23 mouse cellular contexts compared by ENCODE assay signal in genomic region chr13:96859161-96859560, GRCm38 (mm10).
DNase-seq lines count a peak whose midpoint lies in the region; ATAC-seq and TF ChIP-seq lines count a peak whose summit lies in the region.
"Had no signal": no experiment of that assay in that cellular context is flagged by ENCODE, and none has a peak within 500 bp of the region (broad histone marks: within the 10 kb centered on the region; RNA-seq: fewer than 3 reads in every experiment).

No protein-coding gene starts in this region.

- WGBS in midbrain, embryonic 11.5 days, result 90% methylated on average over 3 of the region's 3 CpGs

- DNase-seq in layer of hippocampus, adult 2 months (ENCODE audit: low spot score in 2 of 2), result no peak
- no peak for DNase-seq in layer of hippocampus, adult 18-20 months (ENCODE audit: low spot score in 2 of 2)
- DNase-seq in ES-E14 (ENCODE audit: low read depth, low spot score) (peak; percentile 33), ZHBTc4 (ENCODE audit: low read depth, low spot score) (peak; percentile 51)
- DNase-seq in midbrain, embryonic 11.5 days (ENCODE audit: low spot score, missing footprints), result no peak
- DNase-seq in testis, postnatal 14 days (ENCODE audit: low spot score), result no peak
- DNase-seq: adrenal gland, adult 2 months; adrenal gland, postnatal 10 days; adrenal gland, postnatal 25 days; B cell, adult 2 months; cerebellum, adult 11-12 months; cerebellum, adult 2 months; cerebellum, adult 9-10 months; cerebellum, postnatal 10 days; cerebellum, postnatal 25 days; forebrain, postnatal 0 days had no signal

- no peak overlapping the region for H3K4me2 ChIP-seq in midbrain, embryonic 11.5 days
- H3K4me2 ChIP-seq: embryonic facial prominence, embryonic 12.5 days; forebrain, embryonic 13.5 days; forebrain, embryonic 15.5 days had no signal

- no peak overlapping the region for H3K4me3 ChIP-seq in layer of hippocampus, adult 2 months
- H3K4me3 ChIP-seq in E14TG2a.4 (replicated peaks; ENCODE audit: low read length), result peak overlapping the region; percentile 32; the same call in 1 of the 2 replicates
- peak overlapping the region in 1 of 2 experiments; percentile 51; a peak in 2 of 4 replicates for H3K4me3 ChIP-seq in ES-E14 (ENCODE audit: insufficient read depth in 1 of 2, low read depth in 1 of 2, low read length in 2 of 2, poor library complexity in 1 of 2, severe bottlenecking in 1 of 2)
- no peak overlapping the region for H3K4me3 ChIP-seq in midbrain, embryonic 11.5 days (ENCODE audit: low read depth, low read length)
- H3K4me3 ChIP-seq: embryonic facial prominence, embryonic 10.5 days; embryonic facial prominence, embryonic 12.5 days; forebrain, embryonic 13.5 days; forebrain, embryonic 15.5 days had no signal

- TF ChIP-seq CTCF in layer of hippocampus, adult 2 months (conservative IDR thresholded peaks at IDR 0.05), result peak; percentile 42
- TF ChIP-seq CTCF in E14TG2a.4 (conservative IDR thresholded peaks at IDR 0.05; ENCODE audit: low read length), result peak; percentile 54

- H3K27ac ChIP-seq in layer of hippocampus, adult 2 months, result no peak overlapping the region
- H3K27ac ChIP-seq in ES-E14 (ENCODE audit: insufficient read depth, low read depth, low read length, poor library complexity, severe bottlenecking), result no peak overlapping the region
- H3K27ac ChIP-seq in midbrain, embryonic 11.5 days (ENCODE audit: low read depth, low read length), result no peak overlapping the region
- H3K27ac ChIP-seq: embryonic facial prominence, embryonic 10.5 days; embryonic facial prominence, embryonic 12.5 days; forebrain, embryonic 13.5 days; forebrain, embryonic 15.5 days had no signal

- H3K4me1 ChIP-seq in E14TG2a.4 (replicated peaks; ENCODE audit: low read depth, low read length), result no peaks in the 10 kb centered on the region
- H3K4me1 ChIP-seq in ES-E14 (ENCODE audit: control insufficient read depth in 2 of 2, insufficient read depth in 2 of 2, low read length in 2 of 2, poor library complexity in 1 of 2), result no peaks in the 10 kb centered on the region
- H3K4me1 ChIP-seq in midbrain, embryonic 11.5 days (ENCODE audit: control insufficient read depth, insufficient read depth, low read length), result no peaks in the 10 kb centered on the region
- H3K4me1 ChIP-seq: embryonic facial prominence, embryonic 10.5 days; embryonic facial prominence, embryonic 12.5 days; forebrain, embryonic 13.5 days; forebrain, embryonic 15.5 days had no signal

- H3K36me3 ChIP-seq in E14TG2a.4 (ENCODE audit: insufficient read depth, low read length) (no peaks in the 10 kb centered on the region), ES-E14 (ENCODE audit: control insufficient read depth, insufficient read depth, low read length, poor library complexity, severe bottlenecking) (no peaks in the 10 kb centered on the region)
- H3K36me3 ChIP-seq in midbrain, embryonic 11.5 days (ENCODE audit: control insufficient read depth, insufficient read depth, low read length), result no peaks in the 10 kb centered on the region
- H3K36me3 ChIP-seq: embryonic facial prominence, embryonic 10.5 days; embryonic facial prominence, embryonic 12.5 days; forebrain, embryonic 15.5 days had no signal

- no peak overlapping the region for H3K9ac ChIP-seq in ES-E14 (ENCODE audit: insufficient read depth, low read depth, low read length, poor library complexity, severe bottlenecking)
- H3K9ac ChIP-seq in midbrain, embryonic 11.5 days (ENCODE audit: low read length), result no peak overlapping the region
- H3K9ac ChIP-seq: embryonic facial prominence, embryonic 12.5 days; forebrain, embryonic 13.5 days; forebrain, embryonic 15.5 days; forebrain, postnatal 0 days had no signal

- H3K27me3 ChIP-seq in E14TG2a.4 (ENCODE audit: insufficient read depth, low read length), result no peaks in the 10 kb centered on the region
- H3K27me3 ChIP-seq in midbrain, embryonic 11.5 days (ENCODE audit: control insufficient read depth, insufficient read depth, low read length), result no peaks in the 10 kb centered on the region
- H3K27me3 ChIP-seq: CH12.LX; embryonic facial prominence, embryonic 12.5 days; forebrain, embryonic 13.5 days; forebrain, embryonic 15.5 days had no signal

- ATAC-seq in midbrain, embryonic 11.5 days (ENCODE audit: low FRiP score), result no peak
- ATAC-seq: CD4-positive, CD25-positive, alpha-beta regulatory T cell, adult 4 months; forebrain, embryonic 13.5 days; forebrain, embryonic 15.5 days; forebrain, postnatal 0 days had no signal

- no peaks in the 10 kb centered on the region for H3K9me3 ChIP-seq in E14TG2a.4 (ENCODE audit: low read length)
- H3K9me3 ChIP-seq in ES-E14 (ENCODE audit: control insufficient read depth, insufficient read depth, low read depth, low read length), result no peaks in the 10 kb centered on the region
- H3K9me3 ChIP-seq in midbrain, embryonic 11.5 days (ENCODE audit: control insufficient read depth, low read length), result no peaks in the 10 kb centered on the region
- H3K9me3 ChIP-seq: embryonic facial prominence, embryonic 10.5 days; embryonic facial prominence, embryonic 12.5 days; forebrain, embryonic 13.5 days; forebrain, embryonic 15.5 days had no signal

- in situ Hi-C loops in ES-E14 (cut with MboI; ENCODE audit: low sequenced_read_pairs in 2 of 2, unreplicated experiment in 2 of 2), result loop anchor here (10.0 kb wide), 2 partner anchors 146 to 196 kb away; no protein-coding TSS in a partner anchor

TF ChIP-seq in ES-E14, 5 proteins besides CTCF, POLR2A, EP300 and RAD21:
- TF ChIP-seq ZNF384 (IDR thresholded peaks at IDR 0.05; ENCODE audit: low read depth, low read length), result no peak
- TF ChIP-seq HCFC1 (IDR thresholded peaks at IDR 0.05; ENCODE audit: borderline replicate concordance, insufficient read depth, low read length), result no peak
- no peak for TF ChIP-seq ZC3H11A (IDR thresholded peaks at IDR 0.05; ENCODE audit: borderline replicate concordance, low read depth, low read length)
- no peak for TF ChIP-seq CHD2 (IDR thresholded peaks at IDR 0.05; ENCODE audit: low read depth, low read length)
- no peak for TF ChIP-seq MAFK (IDR thresholded peaks at IDR 0.05; ENCODE audit: insufficient read depth, low read depth, low read length)

Comparison
In these comparisons a context has a peak if more than half of its experiments do, and no peak if none do; other contexts are left out.
1. DNase-seq: peak in ES-E14 (single experiment) and ZHBTc4 (single experiment); none in layer of hippocampus, adult 2 months (0 of 2), layer of hippocampus, adult 18-20 months (0 of 2), midbrain, embryonic 11.5 days (single experiment) and testis, postnatal 14 days (single experiment).